Mouse (Mus musculus) C2C12 (cell line): ENCODE measurements at regions not wholly inside any gene's neighbourhood (a gene's known extent, or its start where the extent isn't known, plus 50 kb on each side); places are given as distances from the start of the nearest gene placed in this dataset.

Experiments
- CTCF ChIP-seq: IDR thresholded peaks from one replicate; pipeline ENCODE4 v1.5.1; 2011; ENCODE audit not compliant: control insufficient read depth, insufficient read depth, insufficient read length
- FOSL1 ChIP-seq: IDR thresholded peaks from one replicate; pipeline ENCODE4 v1.8.0; 2011; ENCODE audit warnings: mild to moderate bottlenecking, low read length; ENCODE audit not compliant: poor library complexity, insufficient read depth, severe bottlenecking
- MAX ChIP-seq: IDR thresholded peaks from one replicate; pipeline ENCODE4 v1.6.1; 2011; ENCODE audit warnings: mild to moderate bottlenecking, control low read depth
- MYOD1 ChIP-seq: IDR thresholded peaks from one replicate; pipeline ENCODE4 v1.6.1; 2011; ENCODE audit warnings: low read depth; ENCODE audit not compliant: control insufficient read depth, insufficient read length
- MYOG ChIP-seq: IDR thresholded peaks from one replicate; pipeline ENCODE4 v1.6.1; 2011; ENCODE audit not compliant: control insufficient read depth, insufficient read length; ENCODE audit errors: extremely low read depth

GRCm38 (mm10) chr2:147979660-147980364, 67.0 kb downstream of the Foxa2 start:
- TF ChIP-seq CTCF (no peak), MYOD1 (no peak), MAX (no peak), FOSL1 (no peak), MYOG (no peak)
